Mouse (Mus musculus): ENCODE measurements around the gene Txndc9.

DNA sequence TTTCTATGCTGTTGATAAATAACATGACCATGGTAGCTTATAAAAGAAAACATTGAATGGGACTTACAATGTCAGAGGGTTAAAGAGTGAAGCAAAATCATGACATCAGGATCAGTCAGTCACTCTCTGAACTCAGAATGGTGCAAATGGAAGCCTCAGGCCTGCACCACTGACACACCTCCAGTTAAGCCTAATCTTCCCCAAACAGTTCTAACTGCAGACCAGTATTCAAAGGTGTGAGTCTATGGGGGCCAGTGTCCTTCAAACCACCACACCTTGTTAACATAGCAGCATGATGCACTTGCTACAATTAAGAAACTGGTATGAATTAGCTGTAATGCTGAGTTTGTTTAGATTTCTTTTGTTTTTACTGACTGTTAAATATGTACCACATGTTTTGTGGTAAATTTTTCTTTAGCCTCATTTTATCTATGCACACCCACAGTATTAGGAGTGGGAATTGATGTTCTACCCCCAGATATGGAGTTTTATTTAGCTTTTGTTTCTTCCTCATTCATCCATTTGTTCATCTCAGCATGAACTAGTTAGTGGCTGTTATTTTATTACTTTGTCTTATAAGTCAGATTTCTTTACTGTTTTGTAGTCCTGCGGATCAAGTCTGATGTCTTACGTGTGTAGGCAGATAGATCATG lies 17.0 kb upstream of the Txndc9 start:
- TF ChIP-seq CTCF (IDR thresholded peaks at IDR 0.05; ENCODE audit: extremely low read depth, insufficient read length, insufficient replicate concordance, low read depth, low read length) (no peak), POLR2A (IDR thresholded peaks at IDR 0.05; ENCODE audit: low read depth, low read length) (no peak)
